Mouse (Mus musculus) hindbrain, embryonic 15.5 days (tissue): ENCODE measurements around the gene Ntm. TPM values are rescaled to one million over a fixed set of nuclear protein-coding genes. Genes with fewer than 3 reads are reported as not detected.
A peak's percentile ranks its signal among the peaks of the same experiment; 100 is the strongest.

ENCODE experiments used
- ATAC-seq: fragments of 200-750 bp; cut with Nextera tagmentation; 2 replicates; pipeline ENCODE4 v1.8.0; 2017; ENCODE audit warnings: low read depth, moderate number of reproducible peaks, moderate TSS enrichment; ENCODE audit not compliant: low FRiP score
- H3K27ac ChIP-seq: fragments of 300-500 bp; sonication (generic); replicated peaks from 2 replicates; pipeline ENCODE4 v1.5.1; 2015; ENCODE audit warnings: mild to moderate bottlenecking, inconsistent platforms
- H3K27me3 ChIP-seq: fragments of 300-500 bp; sonication (generic); 2 replicates; pipeline ENCODE4 v1.6.1; 2015; ENCODE audit warnings: control low read depth, inconsistent platforms
- H3K36me3 ChIP-seq: fragments of 300-500 bp; sonication (generic); 2 replicates; pipeline ENCODE4 v1.6.1; 2015; ENCODE audit warnings: control low read depth, inconsistent platforms
- H3K4me1 ChIP-seq: fragments of 300-500 bp; sonication (generic); replicated peaks from 2 replicates; pipeline ENCODE4 v1.6.1; 2015; ENCODE audit warnings: control low read depth, inconsistent platforms
- H3K4me2 ChIP-seq: fragments of 300-500 bp; sonication (generic); 2 replicates; pipeline ENCODE4 v1.6.1; 2015; ENCODE audit warnings: moderate library complexity, mild to moderate bottlenecking, inconsistent platforms
- H3K4me3 ChIP-seq: fragments of 300-500 bp; sonication (generic); 2 replicates; pipeline ENCODE4 v1.5.1; 2015; ENCODE audit warnings: mild to moderate bottlenecking, inconsistent platforms
- H3K9ac ChIP-seq: fragments of 300-500 bp; sonication (generic); 2 replicates; pipeline ENCODE4 v1.6.1; 2015; ENCODE audit warnings: inconsistent platforms
- H3K9me3 ChIP-seq: fragments of 300-500 bp; sonication (generic); 2 replicates; pipeline ENCODE4 v1.6.1; 2016; ENCODE audit warnings: control low read depth, inconsistent platforms
- WGBS: fragments of 180-500 bp; shearing (Covaris S2); methylation state at CpG from one replicate; pipeline ENCODE4 v1.1.7; 2015; 5-methylcytosine and 5-hydroxymethylcytosine counted together
- polyA plus RNA-seq: library from polyadenylated mRNA; unstranded; fragments of >200 nt; fragmentation: Nextera tagmentation; extraction: Ambion mirVana; gene quantifications from 2 replicates; pipeline ENCODE4 v1.2.1, GENCODE M21; 2015

Ntm gene
- polyA plus RNA-seq, 1 experiment from 2014 or later, result 250 TPM

- ATAC-seq, result no peak
- no peaks in the 10 kb centered on the region for H3K36me3 ChIP-seq
- no peaks in the 10 kb centered on the region for H3K9me3 ChIP-seq
- WGBS, result 79% methylated on average over 4 of the region's 4 CpGs
- H3K9ac ChIP-seq, result no peak overlapping the region
- H3K4me3 ChIP-seq, result no peak overlapping the region
- no peaks in the 10 kb centered on the region for H3K27me3 ChIP-seq
- no peak overlapping the region for H3K27ac ChIP-seq
- H3K4me2 ChIP-seq, result no peak overlapping the region
- H3K4me1 ChIP-seq, result 0 out of 2 replicates have a peak, but pooled peaks cover 2% of the 10 kb centered on the region
Measured at GRCm38 (mm10) chr9:29357796-29358195, 605.1 kb downstream of the Ntm start.

- Histone ChIP-seq H3K4me2 (no peak overlapping the region), H3K4me1 (no peaks in the 10 kb centered on the region), H3K4me3 (no peak overlapping the region), H3K9me3 (no peaks in the 10 kb centered on the region), H3K27me3 (no peaks in the 10 kb centered on the region), H3K27ac (no peak overlapping the region), H3K9ac (no peak overlapping the region), H3K36me3 (no peaks in the 10 kb centered on the region)
- WGBS, result 86% methylated on average over 7 of the region's 7 CpGs
- no peak for ATAC-seq
Measured at GRCm38 (mm10) chr9:29342303-29342702, 620.6 kb downstream of the Ntm start.

GRCm38 (mm10) chr9:29341292-29341691 is 621.6 kb downstream of the Ntm start:
- Histone ChIP-seq H3K36me3 (no peaks in the 10 kb centered on the region), H3K27ac (no peak overlapping the region; the same call in 1 of the 2 replicates), H3K9me3 (no peaks in the 10 kb centered on the region), H3K4me1 (no peaks in the 10 kb centered on the region), H3K4me3 (no peak overlapping the region), H3K9ac (no peak overlapping the region), H3K4me2 (no peak overlapping the region), H3K27me3 (no peaks in the 10 kb centered on the region)
- no peak for ATAC-seq
- WGBS, result 82% methylated on average over 3 of the region's 3 CpGs

- no peak for ATAC-seq
- no peaks in the 10 kb centered on the region for H3K27me3 ChIP-seq
- H3K4me2 ChIP-seq, result no peak overlapping the region
- H3K4me3 ChIP-seq, result no peak overlapping the region
- H3K36me3 ChIP-seq, result no peaks in the 10 kb centered on the region
- H3K27ac ChIP-seq, result no peak overlapping the region
- H3K9me3 ChIP-seq, result no peaks in the 10 kb centered on the region
- no peak overlapping the region for H3K9ac ChIP-seq
- no peaks in the 10 kb centered on the region for H3K4me1 ChIP-seq
- WGBS, result 87% methylated on average over 2 of the region's 2 CpGs
Measured at GRCm38 (mm10) chr9:29335671-29336070, 627.3 kb downstream of the Ntm start.

- no peaks in the 10 kb centered on the region for H3K36me3 ChIP-seq
- no peaks in the 10 kb centered on the region for H3K4me1 ChIP-seq
- no peak overlapping the region for H3K27ac ChIP-seq
- H3K4me3 ChIP-seq, result no peak overlapping the region
- no peaks in the 10 kb centered on the region for H3K9me3 ChIP-seq
- H3K9ac ChIP-seq, result no peak overlapping the region
- WGBS, result 17% methylated on average over 3 of the region's 3 CpGs
- no peaks in the 10 kb centered on the region for H3K27me3 ChIP-seq
- H3K4me2 ChIP-seq, result no peak overlapping the region
- no peak for ATAC-seq
Measured at GRCm38 (mm10) chr9:29332296-29333090, 630.4 kb downstream of the Ntm start.

GRCm38 (mm10) chr9:29330486-29330885 is 632.5 kb downstream of the Ntm start:
- no peak overlapping the region for H3K27ac ChIP-seq
- WGBS, result 92% methylated on average over 3 of the region's 3 CpGs
- H3K27me3 ChIP-seq, result no peaks in the 10 kb centered on the region
- no peak for ATAC-seq
- H3K4me3 ChIP-seq, result no peak overlapping the region
- H3K4me1 ChIP-seq, result no peaks in the 10 kb centered on the region
- H3K9ac ChIP-seq, result no peak overlapping the region
- no peaks in the 10 kb centered on the region for H3K9me3 ChIP-seq
- H3K36me3 ChIP-seq, result no peaks in the 10 kb centered on the region
- H3K4me2 ChIP-seq, result no peak overlapping the region

GRCm38 (mm10) chr9:29326283-29326682 is 636.7 kb downstream of the Ntm start:
- no peak for ATAC-seq
- H3K4me2 ChIP-seq, result no peak overlapping the region
- H3K36me3 ChIP-seq, result no peaks in the 10 kb centered on the region
- H3K4me1 ChIP-seq, result no peaks in the 10 kb centered on the region
- H3K4me3 ChIP-seq, result no peak overlapping the region
- H3K27me3 ChIP-seq, result no peaks in the 10 kb centered on the region
- WGBS, result 91% methylated on average over 3 of the region's 3 CpGs
- H3K27ac ChIP-seq, result no peak overlapping the region
- H3K9me3 ChIP-seq, result no peaks in the 10 kb centered on the region
- H3K9ac ChIP-seq, result no peak overlapping the region

- Histone ChIP-seq H3K4me2 (no peak overlapping the region), H3K27ac (no peak overlapping the region), H3K4me3 (no peak overlapping the region), H3K4me1 (no peaks in the 10 kb centered on the region), H3K27me3 (no peaks in the 10 kb centered on the region), H3K9ac (no peak overlapping the region), H3K9me3 (no peaks in the 10 kb centered on the region), H3K36me3 (no peaks in the 10 kb centered on the region)
- ATAC-seq, result no peak
- WGBS, result 76% methylated on average over 8 of the region's 8 CpGs
Measured at GRCm38 (mm10) chr9:29325137-29325536, 637.8 kb downstream of the Ntm start.

GRCm38 (mm10) chr9:29319197-29319596 is 643.7 kb downstream of the Ntm start:
- Histone ChIP-seq H3K4me1 (peaks cover 44% of the 10 kb centered on the region), H3K4me3 (no peak overlapping the region), H3K4me2 (no peak overlapping the region), H3K9ac (no peak overlapping the region), H3K27ac (no peak overlapping the region), H3K27me3 (no peaks in the 10 kb centered on the region), H3K36me3 (no peaks in the 10 kb centered on the region), H3K9me3 (no peaks in the 10 kb centered on the region)
- WGBS, result 30% methylated on average over 1 of the region's 1 CpGs
- ATAC-seq, result no peak

GRCm38 (mm10) chr9:29318676-29319162 is 644.2 kb downstream of the Ntm start:
- H3K27ac ChIP-seq, result no peak overlapping the region
- no peak for ATAC-seq
- H3K27me3 ChIP-seq, result no peaks in the 10 kb centered on the region
- H3K4me3 ChIP-seq, result no peak overlapping the region
- H3K36me3 ChIP-seq, result no peaks in the 10 kb centered on the region
- H3K9ac ChIP-seq, result no peak overlapping the region
- no peaks in the 10 kb centered on the region for H3K9me3 ChIP-seq
- whole genome bisulfite sequencing, result 54% methylated on average over 8 of the region's 8 CpGs
- peaks cover 44% of the 10 kb centered on the region for H3K4me1 ChIP-seq
- no peak overlapping the region for H3K4me2 ChIP-seq

- Histone ChIP-seq H3K27ac (peak overlapping the region; percentile 68), H3K9me3 (no peaks in the 10 kb centered on the region), H3K4me1 (peaks cover 47% of the 10 kb centered on the region), H3K27me3 (no peaks in the 10 kb centered on the region), H3K4me2 (no peak overlapping the region), H3K36me3 (no peaks in the 10 kb centered on the region), H3K4me3 (no peak overlapping the region), H3K9ac (no peak overlapping the region)
- WGBS, result 19% methylated on average over 3 of the region's 3 CpGs
- ATAC-seq, result peak; percentile 52
Measured at GRCm38 (mm10) chr9:29317623-29318022, 645.3 kb downstream of the Ntm start.

- no peaks in the 10 kb centered on the region for H3K9me3 ChIP-seq
- H3K27me3 ChIP-seq, result no peaks in the 10 kb centered on the region
- 21% methylated on average over 8 of the region's 8 CpGs for WGBS
- H3K27ac ChIP-seq, result peak overlapping the region; percentile 68
- no peaks in the 10 kb centered on the region for H3K36me3 ChIP-seq
- peaks cover 55% of the 10 kb centered on the region for H3K4me1 ChIP-seq
- H3K4me2 ChIP-seq, result peak overlapping the region; percentile 18; the same call in 1 of the 2 replicates
- ATAC-seq, result 0 out of 2 replicates have a peak, but pooled peaks have one; percentile 68
- H3K4me3 ChIP-seq, result no peak overlapping the region
- H3K9ac ChIP-seq, result 0 out of 2 replicates have a peak overlapping the region, but pooled peaks have one; percentile 14
Measured at GRCm38 (mm10) chr9:29315842-29316241, 647.1 kb downstream of the Ntm start.
